Mouse (Mus musculus) adrenal gland, postnatal 25 days (tissue): ENCODE data around the gene Shc3. TPM values are rescaled to one million over a fixed set of nuclear protein-coding genes. Genes with fewer than 3 reads are reported as not detected.
A peak's percentile ranks its signal among the peaks of the same experiment; 100 is the strongest.

Source experiments
- DNase-seq: peaks from one replicate; pipeline ENCODE4 v3.0.0; 2021; ENCODE audit warnings: mixed read lengths
- total RNA-seq: library from RNA; stranded (reverse); gene quantifications from 2 replicates; pipeline ENCODE4 v1.2.3, GENCODE M21; 2021

Shc3 gene
- total RNA-seq, 1 experiment from 2014 or later = 1.8 TPM

DNA sequence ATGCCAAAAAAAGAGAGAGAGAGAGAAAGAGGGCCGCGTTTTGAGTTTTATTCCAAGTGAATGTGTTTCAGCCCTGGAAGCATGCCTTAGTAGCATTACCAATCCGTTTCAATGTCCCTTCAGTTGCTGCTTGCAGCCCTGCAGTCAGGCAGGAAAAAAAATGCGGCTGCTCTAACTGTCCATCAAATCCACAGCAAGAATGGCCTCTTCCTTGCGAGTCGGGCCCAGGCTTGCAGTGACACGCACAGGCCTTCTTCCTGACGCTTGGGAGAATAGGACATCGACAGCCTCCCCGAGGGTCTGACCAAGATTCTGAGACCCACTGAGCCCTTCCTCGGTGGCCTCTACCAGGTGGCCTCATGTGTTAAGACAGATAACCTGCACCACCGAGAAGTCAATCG is 718 bp downstream of the Shc3 start:
- DNase-seq = no peak

DNA sequence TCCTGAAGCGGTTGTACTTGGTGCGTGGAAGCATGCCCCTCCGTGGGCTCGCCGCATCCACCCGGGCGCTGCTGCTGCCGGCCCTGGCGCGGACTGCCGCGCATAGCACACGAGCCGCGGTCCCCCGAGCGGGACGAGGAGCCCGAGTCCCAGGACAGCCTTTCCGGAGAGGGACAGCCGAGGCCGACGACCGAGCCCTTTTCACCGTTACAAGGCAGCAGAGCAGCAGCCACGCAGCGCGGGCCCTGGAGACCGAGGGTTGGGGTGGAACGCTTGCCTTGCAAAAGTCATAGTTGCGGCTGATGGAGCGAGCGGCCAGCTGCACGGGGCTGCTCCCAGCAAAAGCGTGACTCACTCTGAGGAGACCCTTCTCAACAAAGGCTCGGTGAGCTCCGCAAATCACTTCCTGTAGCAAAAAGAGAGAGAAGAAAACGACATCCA is 1.8 kb downstream of the Shc3 start:
- peak; percentile 45 for DNase-seq

DNA sequence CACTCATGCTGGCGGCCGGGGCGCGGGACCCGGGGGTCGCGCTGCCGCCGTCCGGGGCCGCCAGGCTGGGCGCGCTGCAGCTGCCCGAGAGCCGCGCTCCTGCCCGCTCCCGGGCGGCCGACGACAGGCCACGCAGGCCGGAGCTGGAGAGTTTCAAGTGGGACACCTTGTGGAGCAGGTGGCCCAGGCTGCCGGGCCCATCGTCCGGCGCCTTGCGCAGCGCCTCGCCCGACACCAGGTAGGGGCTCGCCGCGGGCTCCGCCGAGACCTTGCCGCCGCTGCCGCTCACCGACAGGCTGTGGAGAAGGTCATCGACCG is 2.2 kb downstream of the Shc3 start:
- no peak for DNase-seq

DNA sequence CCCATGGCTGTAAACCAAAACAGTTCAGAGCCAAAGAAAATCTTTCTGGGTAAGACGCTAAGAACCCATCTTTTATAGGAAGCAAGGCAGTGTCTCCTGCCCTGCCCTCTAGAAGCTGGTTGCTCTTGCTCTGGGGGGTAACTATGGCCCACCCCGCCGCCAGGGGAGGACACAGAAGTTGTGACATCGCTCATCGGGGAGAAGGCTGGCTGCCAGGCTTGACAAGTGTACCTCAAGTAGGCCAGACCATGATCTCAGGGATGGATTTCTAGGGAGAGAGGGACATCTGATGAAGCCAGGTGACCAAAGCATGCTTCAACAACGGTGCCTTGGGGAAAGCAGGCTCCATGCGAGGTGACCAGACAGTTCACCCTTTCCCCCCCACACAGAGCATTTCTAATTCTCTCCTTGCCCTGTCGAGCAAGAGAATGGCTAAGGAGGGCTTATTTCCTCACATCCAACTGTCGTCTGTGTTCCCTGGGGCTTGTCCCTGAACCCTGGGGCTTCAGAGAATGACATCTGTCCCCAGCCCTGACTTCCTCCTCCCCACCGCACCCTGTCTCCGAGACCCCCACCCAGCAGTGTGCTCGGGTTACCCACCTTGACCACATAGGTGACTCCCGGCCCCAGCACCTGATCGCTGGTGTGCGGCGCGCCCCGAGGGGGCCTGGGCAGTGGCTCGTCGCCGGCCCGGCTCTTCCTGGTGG is 2.7 kb downstream of the Shc3 start:
- DNase-seq = no peak

DNA sequence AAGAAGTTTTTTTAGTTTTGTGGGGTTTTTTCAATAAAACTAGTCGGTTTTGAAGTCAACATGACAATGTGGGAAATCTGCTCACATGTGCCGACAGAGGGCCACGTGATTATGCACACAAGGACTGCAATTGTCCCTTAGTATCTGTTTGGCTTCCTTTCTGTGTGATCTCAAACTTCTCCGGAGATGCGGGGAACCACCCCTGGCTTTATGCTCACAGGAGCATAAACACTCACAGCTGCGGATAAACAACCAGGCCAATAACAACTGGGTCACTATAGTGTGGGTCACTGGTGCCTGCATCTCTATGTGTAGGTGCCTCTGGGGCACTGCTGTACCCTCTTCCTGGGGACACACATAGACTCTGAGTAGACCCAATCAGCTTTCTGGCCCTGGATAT is 4.5 kb downstream of the Shc3 start:
- DNase-seq = no peak

DNA sequence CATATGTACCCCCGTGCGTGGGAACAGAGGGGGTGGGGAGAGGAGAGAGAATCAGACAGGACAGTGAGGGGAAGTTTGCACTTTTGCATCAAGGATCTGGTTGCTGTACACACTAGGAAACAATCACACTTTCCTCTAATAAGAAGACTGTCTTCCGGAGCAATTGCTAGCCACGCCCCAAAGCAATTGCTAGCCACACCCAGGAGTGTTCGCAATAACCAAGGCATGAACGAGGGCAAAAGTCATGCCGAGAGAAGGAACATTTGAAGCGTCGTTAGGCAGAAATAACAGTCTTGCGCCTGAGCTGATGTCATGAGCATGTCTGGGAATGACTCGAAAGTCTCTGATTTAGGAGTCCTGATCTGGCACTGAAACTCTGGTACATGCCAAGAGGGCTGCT is 15.9 kb downstream of the Shc3 start:
- DNase-seq = no peak

- DNase-seq = no peak
Observed at GRCm38 (mm10) chr13:51552233-51552632, 17.0 kb downstream of the Shc3 start.

DNA sequence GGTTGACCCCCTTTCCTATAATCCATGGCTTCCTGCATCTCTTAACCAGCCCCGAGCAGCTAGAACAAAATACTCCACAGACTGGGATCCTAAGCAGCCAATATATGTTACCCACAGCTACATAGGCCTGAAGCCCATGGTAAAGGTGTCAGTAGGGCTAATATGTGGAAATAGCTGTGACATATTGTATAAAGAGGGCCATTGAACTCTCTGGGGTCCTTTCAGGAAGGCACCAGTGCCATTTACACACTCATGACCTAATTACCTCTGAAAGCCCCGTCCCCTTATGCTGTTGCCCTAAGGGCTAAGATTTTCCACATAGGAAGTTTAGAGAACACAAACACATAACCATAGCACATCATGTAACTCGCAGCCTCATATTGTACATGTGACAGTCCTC is 17.4 kb downstream of the Shc3 start:
- DNase-seq = no peak

- no peak for DNase-seq
Observed at GRCm38 (mm10) chr13:51539816-51540215, 29.4 kb downstream of the Shc3 start.

GRCm38 (mm10) chr13:51535326-51535725 is 33.9 kb downstream of the Shc3 start:
- no peak for DNase-seq

GRCm38 (mm10) chr13:51526480-51526879 is 42.7 kb downstream of the Shc3 start:
- DNase-seq = peak; percentile 75

- DNase-seq = no peak
Observed at GRCm38 (mm10) chr13:51524316-51524715, 44.9 kb downstream of the Shc3 start.

GRCm38 (mm10) chr13:51523311-51523710 is 45.9 kb downstream of the Shc3 start:
- DNase-seq = no peak

- no peak for DNase-seq
Observed at GRCm38 (mm10) chr13:51518880-51519279, 50.3 kb downstream of the Shc3 start.

- DNase-seq = no peak
Observed at GRCm38 (mm10) chr13:51517943-51518342, 51.3 kb downstream of the Shc3 start.

- no peak for DNase-seq
Observed at GRCm38 (mm10) chr13:51508836-51509235, 60.4 kb downstream of the Shc3 start.

DNA sequence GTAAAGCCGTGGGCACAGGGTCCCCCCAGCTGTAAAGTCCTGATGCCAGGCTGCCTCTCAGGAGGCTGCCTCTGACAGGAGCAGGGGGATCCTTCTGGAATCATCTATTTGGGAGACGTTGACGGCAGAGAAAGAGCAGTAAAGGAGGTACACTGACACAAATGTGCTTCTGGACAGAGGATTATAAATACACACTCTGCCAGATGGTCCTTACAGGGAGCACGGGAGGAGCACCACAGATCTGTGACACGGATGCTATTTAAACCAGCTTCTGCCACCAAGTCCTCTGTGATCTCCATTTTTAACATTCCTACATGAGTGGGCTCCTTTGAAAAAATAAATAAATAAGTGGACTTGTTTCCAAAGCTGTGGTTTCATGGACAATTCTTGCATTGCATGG is 63.5 kb downstream of the Shc3 start:
- no peak for DNase-seq

DNA sequence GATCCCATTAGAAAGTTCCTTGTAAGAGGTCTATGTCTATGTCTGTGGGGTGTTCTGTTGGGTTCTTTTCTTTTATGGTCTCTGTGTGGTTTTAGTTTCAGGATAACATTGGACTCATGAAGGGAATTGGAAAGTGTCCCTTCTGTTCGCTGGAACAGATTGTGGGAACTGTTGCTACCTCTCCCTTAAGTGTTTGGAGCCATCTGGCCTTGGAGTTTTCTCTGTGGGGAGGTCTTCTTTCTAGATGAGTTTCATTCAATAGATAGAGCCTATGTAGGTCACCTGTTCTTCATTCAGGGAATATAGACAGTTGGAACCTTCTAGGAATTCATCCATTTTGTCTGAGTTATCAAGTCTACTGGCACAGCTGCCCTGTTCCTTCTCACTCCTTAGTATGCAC is 69.5 kb downstream of the Shc3 start:
- DNase-seq = no peak

DNA sequence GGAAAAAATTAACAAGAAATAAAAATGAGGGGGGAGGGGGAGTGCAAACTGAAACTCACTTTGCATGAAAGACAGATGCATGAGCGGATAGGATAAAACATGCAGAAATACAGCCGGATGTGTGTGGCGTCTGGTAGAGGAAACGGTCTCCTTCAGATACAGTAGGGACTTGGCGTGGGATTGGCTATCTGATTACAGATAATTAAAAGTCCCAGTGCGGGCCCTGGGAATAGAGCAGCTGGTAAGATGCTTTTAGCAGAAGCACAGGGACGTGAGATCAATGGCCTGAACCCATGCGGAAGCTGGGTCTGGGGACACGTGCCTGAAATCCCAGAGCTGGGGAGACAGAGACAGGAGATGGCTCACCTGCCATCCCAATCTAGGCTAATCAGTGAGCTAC is 75.5 kb downstream of the Shc3 start:
- no peak for DNase-seq

- DNase-seq = no peak
Observed at GRCm38 (mm10) chr13:51491649-51492435, 77.4 kb downstream of the Shc3 start.

GRCm38 (mm10) chr13:51490195-51490594 is 79.0 kb downstream of the Shc3 start:
- no peak for DNase-seq

DNA sequence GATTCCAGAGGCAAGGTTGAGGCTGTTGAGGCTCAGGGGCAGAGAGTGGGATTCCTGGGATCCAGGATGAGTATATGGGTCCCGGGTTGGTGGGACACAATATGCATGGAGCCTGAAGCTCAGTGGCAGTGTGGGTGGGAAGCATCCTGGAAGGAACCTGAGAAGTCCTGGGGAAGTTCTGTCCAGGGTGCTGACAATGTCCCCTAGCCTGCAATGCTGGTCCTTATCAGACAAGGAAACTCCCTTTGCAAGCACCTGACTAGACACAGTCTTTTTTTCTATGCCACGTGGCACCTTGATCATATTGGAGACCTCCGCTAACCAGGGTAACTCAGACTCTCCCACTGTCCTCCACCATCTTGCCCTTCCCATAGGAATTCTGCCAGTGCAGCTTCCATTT is 80.3 kb downstream of the Shc3 start:
- DNase-seq = no peak

DNA sequence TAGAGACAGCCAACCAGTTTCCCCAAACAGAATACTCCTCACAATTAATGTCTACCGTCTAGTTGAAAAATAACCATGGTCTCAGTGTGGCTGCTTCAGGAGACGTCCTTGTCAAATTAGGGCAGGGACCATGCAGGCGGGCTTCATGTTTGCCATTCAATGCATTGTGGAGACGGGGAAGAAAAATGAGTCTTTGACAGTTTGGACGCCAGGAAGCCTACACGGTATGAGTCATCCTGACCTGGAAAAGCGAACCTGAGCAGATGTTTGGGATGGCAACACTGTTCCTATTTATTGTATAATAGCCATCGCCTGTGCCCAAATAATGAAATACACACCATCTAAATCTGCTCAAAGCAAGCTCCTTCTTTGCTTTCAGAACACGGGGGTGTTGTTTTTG is 83.9 kb downstream of the Shc3 start:
- DNase-seq = no peak

DNA sequence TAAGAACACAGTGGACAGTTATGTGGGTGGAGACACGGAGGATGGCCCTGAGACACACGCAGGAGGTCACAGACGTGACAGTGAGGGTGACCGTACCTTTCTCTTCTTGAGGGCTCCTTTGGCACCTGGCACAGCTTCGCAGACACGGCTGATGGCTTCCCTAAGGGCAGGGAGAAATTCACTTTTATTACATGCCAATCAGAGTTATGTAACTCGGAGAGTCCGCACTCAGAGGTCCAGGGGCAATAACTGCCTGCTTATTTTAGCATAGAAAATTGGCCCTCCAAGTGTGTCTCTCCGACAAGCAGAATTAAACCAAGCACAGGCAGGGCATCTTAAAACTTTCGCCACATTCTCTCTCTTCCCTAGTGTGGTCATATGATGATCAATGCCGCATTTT is 86.4 kb downstream of the Shc3 start:
- DNase-seq = no peak
